Comparison of ENCODE assay signal across 31 mouse cellular contexts in genomic region chr6:108896525-108897087, GRCm38 (mm10).
DNase-seq lines count a peak whose midpoint lies in the region; ATAC-seq and TF ChIP-seq lines count a peak whose summit lies in the region.
"Had no signal": no experiment of that assay in that cellular context is flagged by ENCODE, and none has a peak within 500 bp of the region (broad histone marks: within the 10 kb centered on the region; RNA-seq: fewer than 3 reads in every experiment).

No protein-coding gene starts in this region.

- no peak for TF ChIP-seq CTCF in gastrocnemius, adult 2 months (IDR thresholded peaks at IDR 0.05)

- no peaks in the 10 kb centered on the region for H3K9me3 ChIP-seq in kidney, embryonic 16.5 days (ENCODE audit: low read length)
- no peaks in the 10 kb centered on the region for H3K9me3 ChIP-seq in kidney, embryonic 14.5 days (ENCODE audit: control insufficient read depth, low read length)
- H3K9me3 ChIP-seq: embryonic facial prominence, embryonic 12.5 days; heart, embryonic 13.5 days; kidney, embryonic 15.5 days; liver, embryonic 13.5 days; midbrain, embryonic 15.5 days; neural tube, embryonic 15.5 days had no signal

- intact Hi-C loops in gastrocnemius, adult 2 months (cut with DNase I) = no loop called here

- H3K4me3 ChIP-seq in gastrocnemius, adult 2 months = no peak overlapping the region
- no peak overlapping the region for H3K4me3 ChIP-seq in kidney, embryonic 16.5 days (ENCODE audit: low read length)
- H3K4me3 ChIP-seq in kidney, embryonic 14.5 days (ENCODE audit: low read length) = no peak overlapping the region
- H3K4me3 ChIP-seq: embryonic facial prominence, embryonic 12.5 days; heart, embryonic 13.5 days; kidney, embryonic 15.5 days; liver, embryonic 13.5 days; midbrain, embryonic 15.5 days; neural tube, embryonic 15.5 days had no signal

- no peak overlapping the region for H3K4me2 ChIP-seq in kidney, embryonic 16.5 days (replicated peaks; ENCODE audit: low read depth, low read length)
- H3K4me2 ChIP-seq in kidney, embryonic 14.5 days (replicated peaks; ENCODE audit: low read depth, low read length) = no peak overlapping the region
- H3K4me2 ChIP-seq: embryonic facial prominence, embryonic 12.5 days; heart, embryonic 13.5 days; hindbrain, embryonic 14.5 days; kidney, embryonic 15.5 days; liver, embryonic 13.5 days; midbrain, embryonic 15.5 days; neural tube, embryonic 15.5 days had no signal

- H3K27ac ChIP-seq in gastrocnemius, adult 2 months = no peak overlapping the region
- no peak overlapping the region for H3K27ac ChIP-seq in kidney, embryonic 16.5 days (ENCODE audit: low read length)
- H3K27ac ChIP-seq in kidney, embryonic 14.5 days (ENCODE audit: low read depth, low read length) = no peak overlapping the region
- H3K27ac ChIP-seq: embryonic facial prominence, embryonic 12.5 days; heart, embryonic 13.5 days; hindbrain, embryonic 14.5 days; kidney, embryonic 15.5 days; liver, embryonic 13.5 days; midbrain, embryonic 15.5 days; neural tube, embryonic 15.5 days had no signal

- no peaks in the 10 kb centered on the region for H3K36me3 ChIP-seq in kidney, embryonic 16.5 days (ENCODE audit: insufficient read depth, low read length)
- no peaks in the 10 kb centered on the region for H3K36me3 ChIP-seq in kidney, embryonic 14.5 days (ENCODE audit: control insufficient read depth, insufficient read depth, low read length)
- H3K36me3 ChIP-seq: embryonic facial prominence, embryonic 12.5 days; heart, embryonic 13.5 days; kidney, embryonic 15.5 days; liver, embryonic 13.5 days; midbrain, embryonic 15.5 days; neural tube, embryonic 15.5 days had no signal

- no peaks in the 10 kb centered on the region for H3K27me3 ChIP-seq in kidney, embryonic 16.5 days (ENCODE audit: insufficient read depth, low read length)
- no peaks in the 10 kb centered on the region for H3K27me3 ChIP-seq in kidney, embryonic 14.5 days (ENCODE audit: control insufficient read depth, insufficient read depth, low read length)
- H3K27me3 ChIP-seq: embryonic facial prominence, embryonic 12.5 days; heart, embryonic 13.5 days; kidney, embryonic 15.5 days; liver, embryonic 13.5 days; midbrain, embryonic 15.5 days; neural tube, embryonic 15.5 days had no signal

- H3K9ac ChIP-seq in kidney, embryonic 16.5 days (replicated peaks; ENCODE audit: low read length) = no peak overlapping the region
- no peak overlapping the region for H3K9ac ChIP-seq in kidney, embryonic 14.5 days (ENCODE audit: low read depth, low read length)
- H3K9ac ChIP-seq: embryonic facial prominence, embryonic 12.5 days; heart, embryonic 13.5 days; hindbrain, embryonic 14.5 days; kidney, embryonic 15.5 days; liver, embryonic 13.5 days; midbrain, embryonic 15.5 days; neural tube, embryonic 15.5 days had no signal

- DNase-seq in gastrocnemius, adult 2 months = peak; percentile 21
- no peak for DNase-seq in gastrocnemius, postnatal 4 days (ENCODE audit: low spot score in 2 of 2)
- peak; percentile 26 to 31 for DNase-seq in right cerebral cortex, adult 2 months (ENCODE audit: low spot score in 2 of 2)
- DNase-seq in right cerebral cortex, postnatal 4 days = no peak
- DNase-seq in left cerebral cortex, adult 9 months (ENCODE audit: low spot score in 2 of 2) = peak; percentile 55 to 63
- no peak for DNase-seq in heart, adult 18-20 months
- DNase-seq: adrenal gland, postnatal 10 days; cerebellum, adult 11 months; cerebellum, adult 9-10 months; cerebellum, postnatal 36 days; embryo, embryonic 11 days; gastrocnemius, postnatal 36 days; heart, postnatal 10 days; kidney, postnatal 4 days; liver, embryonic 13.5 days; lung, adult 2 months; lung, postnatal 14 days; spleen, adult 18-20 months; thymus, adult 18-20 months; thymus, postnatal 25 days had no signal

- no peaks in the 10 kb centered on the region for H3K4me1 ChIP-seq in kidney, embryonic 16.5 days (ENCODE audit: insufficient read depth, low read length)
- no peaks in the 10 kb centered on the region for H3K4me1 ChIP-seq in kidney, embryonic 14.5 days (ENCODE audit: control insufficient read depth, insufficient read depth, low read length)
- H3K4me1 ChIP-seq: embryonic facial prominence, embryonic 12.5 days; heart, embryonic 13.5 days; kidney, embryonic 15.5 days; liver, embryonic 13.5 days; midbrain, embryonic 15.5 days; neural tube, embryonic 15.5 days had no signal

- 83% methylated on average over 8 of the region's 8 CpGs for WGBS in kidney, embryonic 16.5 days
- WGBS in kidney, embryonic 14.5 days = 84% methylated on average over 8 of the region's 8 CpGs

- no peak for ATAC-seq in kidney, embryonic 16.5 days (ENCODE audit: low FRiP score, low TSS enrichment)
- ATAC-seq in kidney, embryonic 14.5 days (ENCODE audit: low FRiP score, low TSS enrichment) = no peak
- ATAC-seq: forebrain, embryonic 14.5 days; intestine, postnatal 0 days; midbrain, embryonic 15.5 days; Patski had no signal

Comparison
In these comparisons a context has a peak if more than half of its experiments do, and no peak if none do; other contexts are left out.
1. DNase-seq: peak in gastrocnemius, adult 2 months (single experiment), right cerebral cortex, adult 2 months (2 of 2) and left cerebral cortex, adult 9 months (2 of 2); none in gastrocnemius, postnatal 4 days (0 of 2), right cerebral cortex, postnatal 4 days (single experiment) and heart, adult 18-20 months (0 of 2).